Mouse (Mus musculus): ENCODE results near the gene Tnfrsf13b.

- TF ChIP-seq CTCF (IDR thresholded peaks at IDR 0.05; ENCODE audit: extremely low read depth, insufficient read depth, low read length) (no peak), POLR2A (IDR thresholded peaks at IDR 0.05; ENCODE audit: extremely low read depth, insufficient read depth, low read length) (no peak)
Measured at GRCm38 (mm10) chr11:61129305-61129704, 2.8 kb downstream of the Tnfrsf13b start.

All from cortical plate, adult 2 months (tissue).